Mouse (Mus musculus) ES-E14 (cell line): ENCODE measurements at regions not wholly inside any gene's neighbourhood (a gene's known extent, or its start where the extent isn't known, plus 50 kb on each side); places are given as distances from the start of the nearest gene placed in this dataset.

Source experiments
- HCFC1 ChIP-seq: IDR thresholded peaks from 2 replicates; pipeline ENCODE4 v1.6.1; 2012; ENCODE audit warnings: low read length, inconsistent platforms, borderline replicate concordance; ENCODE audit not compliant: insufficient read depth
- ZC3H11A ChIP-seq: IDR thresholded peaks from 2 replicates; pipeline ENCODE4 v1.6.1; 2012; ENCODE audit warnings: low read depth, mild to moderate bottlenecking, inconsistent platforms, low read length, borderline replicate concordance
- ZNF384 ChIP-seq: IDR thresholded peaks from 2 replicates; pipeline ENCODE4 v1.6.1; 2012; ENCODE audit warnings: low read depth, low read length, inconsistent platforms

GRCm38 (mm10) chr9:113347942-113348341 is 360.1 kb downstream of the Pdcd6ip start:
- TF ChIP-seq ZNF384 = no peak
- TF ChIP-seq HCFC1 = no peak
- TF ChIP-seq ZC3H11A = no peak
